Mouse (Mus musculus) inflammation-experienced regulatory T-cells, adult 6 months (primary cell): ENCODE measurements around the gene Chd2. TPM values are rescaled to one million over a fixed set of nuclear protein-coding genes. Genes with fewer than 3 reads are reported as not detected.

Experiments used
- ATAC-seq: one replicate; pipeline ENCODE4 v1.8.0; 2017
- polyA plus RNA-seq, 3 experiments: library from polyadenylated mRNA; unstranded; fragments of 100-300 nt; shearing (Covaris generic); gene quantifications; one replicate each; pipeline ENCODE4 v1.2.1; 2017

Gene Chd2
- polyA plus RNA-seq, 3 experiments from 2014 or later, result 120 to 258 (median 210) TPM

GRCm38 (mm10) chr7:73400051-73400916 is 141.3 kb downstream of the Chd2 start:
- no peak for ATAC-seq

- ATAC-seq, result no peak
Measured at GRCm38 (mm10) chr7:73399501-73400044, 142.1 kb downstream of the Chd2 start.

GRCm38 (mm10) chr7:73398806-73399442 is 142.7 kb downstream of the Chd2 start:
- ATAC-seq, result no peak

GRCm38 (mm10) chr7:73398319-73398718 is 143.3 kb downstream of the Chd2 start:
- ATAC-seq, result no peak

GRCm38 (mm10) chr7:73394013-73394409 is 147.6 kb downstream of the Chd2 start:
- ATAC-seq, result no peak

GRCm38 (mm10) chr7:73393307-73394012 is 148.2 kb downstream of the Chd2 start:
- no peak for ATAC-seq

- ATAC-seq, result no peak
Measured at GRCm38 (mm10) chr7:73392359-73392758, 149.3 kb downstream of the Chd2 start.

- ATAC-seq, result no peak
Measured at GRCm38 (mm10) chr7:73391518-73392321, 149.9 kb downstream of the Chd2 start.

GRCm38 (mm10) chr7:73391002-73391517 is 150.6 kb downstream of the Chd2 start:
- ATAC-seq, result no peak

GRCm38 (mm10) chr7:73390426-73391001 is 151.1 kb downstream of the Chd2 start:
- ATAC-seq, result no peak

- no peak for ATAC-seq
Measured at GRCm38 (mm10) chr7:73389871-73390294, 151.7 kb downstream of the Chd2 start.

GRCm38 (mm10) chr7:73389419-73389818 is 152.2 kb downstream of the Chd2 start:
- ATAC-seq, result no peak

GRCm38 (mm10) chr7:73388866-73389265 is 152.8 kb downstream of the Chd2 start:
- ATAC-seq, result no peak

GRCm38 (mm10) chr7:73382843-73383242 is 158.8 kb downstream of the Chd2 start:
- ATAC-seq, result no peak

GRCm38 (mm10) chr7:73378034-73378433 is 163.6 kb downstream of the Chd2 start:
- ATAC-seq, result no peak

GRCm38 (mm10) chr7:73377307-73377706 is 164.3 kb downstream of the Chd2 start:
- ATAC-seq, result no peak

Other genes with a start within 250 kb of the Chd2 start
- not detected for gene Rgma, start 166.3 kb downstream of the Chd2 start, polyA plus RNA-seq
- 1 to 10 TPM in 2 of 3 experiments, under 1 TPM in 1; 0.74 to 2.1 (median 1.7) TPM for gene Fam174b, start 198.5 kb upstream of the Chd2 start, polyA plus RNA-seq